Mouse (Mus musculus): ENCODE results near the gene Ovca2.
"Not testable (repeated sequence)": the region's sequence is repeated elsewhere in the genome, so short reads cannot be mapped to it uniquely, and the experiment has no call there.

Ovca2 gene

GRCm38 (mm10) chr11:75194850-75195461, 16.3 kb upstream of the Ovca2 start:
- DNase-seq (ENCODE audit: low read depth, low spot score): peak; percentile 67

- no peak for DNase-seq (ENCODE audit: low read depth, low spot score)
These were observed 15.7 kb upstream of the Ovca2 start for GRCm38 (mm10) chr11:75194121-75194849.

GRCm38 (mm10) chr11:75193256-75194071, 14.8 kb upstream of the Ovca2 start, which contains the start of gene Rtn4rl1:
Gene Rtn4rl1 (plus strand): TSS chr11:75193783.
- DNase-seq (ENCODE audit: low read depth, low spot score): no peak

- no peak for DNase-seq (ENCODE audit: low read depth, low spot score)
These were observed 13.9 kb upstream of the Ovca2 start for GRCm38 (mm10) chr11:75192336-75193214.

GRCm38 (mm10) chr11:75191841-75192240, 13.2 kb upstream of the Ovca2 start:
- no peak for DNase-seq (ENCODE audit: low read depth, low spot score)

- DNase-seq (ENCODE audit: low read depth, low spot score): no peak
These were observed 12.3 kb upstream of the Ovca2 start, which contains the start of gene Dph1 for GRCm38 (mm10) chr11:75190905-75191441. Gene Dph1 (minus strand): TSS chr11:75191241.

GRCm38 (mm10) chr11:75190371-75190724, 11.7 kb upstream of the Ovca2 start:
- no peak for DNase-seq (ENCODE audit: low read depth, low spot score)

GRCm38 (mm10) chr11:75189713-75190370, 11.2 kb upstream of the Ovca2 start:
- DNase-seq (ENCODE audit: low read depth, low spot score): no peak

- no peak for DNase-seq (ENCODE audit: low read depth, low spot score)
These were observed 6.4 kb upstream of the Ovca2 start for GRCm38 (mm10) chr11:75184986-75185385.

- DNase-seq (ENCODE audit: low read depth, low spot score): no peak
These were observed 5.9 kb upstream of the Ovca2 start for GRCm38 (mm10) chr11:75184573-75184972.

- DNase-seq (ENCODE audit: low read depth, low spot score): no peak
These were observed 5.4 kb upstream of the Ovca2 start for GRCm38 (mm10) chr11:75183917-75184570.

GRCm38 (mm10) chr11:75178011-75178410, 624 bp downstream of the Ovca2 start:
- DNase-seq (ENCODE audit: low read depth, low spot score): no peak

- not testable (repeated sequence) for DNase-seq (ENCODE audit: low read depth, low spot score)
These were observed 4.1 kb downstream of the Ovca2 start for GRCm38 (mm10) chr11:75174574-75174973.

- no peak for DNase-seq (ENCODE audit: low read depth, low spot score)
These were observed 4.9 kb downstream of the Ovca2 start for GRCm38 (mm10) chr11:75173799-75174165.

GRCm38 (mm10) chr11:75173095-75173798, 5.4 kb downstream of the Ovca2 start:
- DNase-seq (ENCODE audit: low read depth, low spot score): peak; percentile 78

- no peak for DNase-seq (ENCODE audit: low read depth, low spot score)
These were observed 6.2 kb downstream of the Ovca2 start for GRCm38 (mm10) chr11:75172151-75173094.

GRCm38 (mm10) chr11:75171186-75171865, 7.3 kb downstream of the Ovca2 start:
- DNase-seq (ENCODE audit: low read depth, low spot score): no peak
